Mouse (Mus musculus) embryo, embryonic 10 days (tissue): ENCODE results near the gene Rhox4c.
"Not testable (repeated sequence)": the region's sequence is repeated elsewhere in the genome, so short reads cannot be mapped to it uniquely, and the experiment has no call there.

Experiments used
- DNase-seq: peaks from one replicate; pipeline ENCODE4 v3.0.0-alpha.2; 2015; ENCODE audit warnings: low spot score

Gene Rhox4c

GRCm38 (mm10) chrX:37480037-37480436 is at the start of gene Rhox4c:
Gene Rhox4c (plus strand): TSS chrX:37480337.
- not testable (repeated sequence) for DNase-seq

GRCm38 (mm10) chrX:37432194-37432593 is 47.9 kb upstream of the Rhox4c start, which contains the start of gene Rhox4b:
Gene Rhox4b (plus strand): TSS chrX:37432494.
- DNase-seq = not testable (repeated sequence)

- DNase-seq = not testable (repeated sequence)
These were observed 26.8 kb upstream of the Rhox4c start, which contains the start of gene Rhox2c for GRCm38 (mm10) chrX:37453380-37453779. Gene Rhox2c (plus strand): TSS chrX:37453680.

- not testable (repeated sequence) for DNase-seq
These were observed 21.9 kb upstream of the Rhox4c start, which contains the start of gene Rhox3c for GRCm38 (mm10) chrX:37458285-37458684. Gene Rhox3c (plus strand): TSS chrX:37458585.

DNA sequence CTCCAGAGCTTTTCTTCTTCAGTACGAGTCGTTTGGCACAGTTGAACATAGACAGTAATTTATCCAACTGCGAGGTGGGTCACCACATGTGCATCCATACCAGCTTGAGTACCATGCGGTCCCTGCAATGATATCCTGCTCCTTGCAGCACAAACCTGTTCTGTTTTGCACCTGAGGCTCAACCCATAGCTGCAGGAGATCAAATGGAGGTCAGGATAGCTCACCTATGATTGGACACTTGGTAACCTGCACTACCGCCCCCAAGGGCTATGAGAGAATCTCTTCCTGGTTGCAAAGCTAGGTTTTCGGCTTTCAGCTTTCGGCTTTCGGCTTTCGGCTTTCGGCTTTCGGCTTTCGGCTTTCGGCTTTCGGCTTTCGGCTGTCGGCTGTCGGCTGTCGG is 33.9 kb downstream of the Rhox4c start, which contains the start of gene Rhox4d:
Rhox4d (plus strand) TSS at position 301 of the 400 bp plus-strand sequence.
- not testable (repeated sequence) for DNase-seq

DNA sequence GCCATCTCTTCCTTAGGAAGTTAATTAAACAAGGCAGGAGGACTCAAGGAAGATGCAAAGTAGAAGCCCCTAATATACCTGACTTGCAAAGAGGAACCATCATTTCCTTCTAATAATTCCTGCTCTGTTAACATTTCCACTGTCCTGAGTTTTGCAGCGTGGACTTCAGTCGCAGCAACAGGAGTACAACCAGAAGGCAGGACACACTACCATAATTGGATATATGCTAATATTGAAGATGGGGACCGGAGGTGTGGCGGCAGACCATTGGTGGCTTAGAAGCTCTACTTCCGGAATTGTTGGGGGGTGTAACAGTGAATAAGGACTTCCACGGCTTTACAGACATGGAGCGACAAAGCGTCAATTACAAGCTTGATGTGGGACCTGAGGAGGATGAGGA is 50.0 kb downstream of the Rhox4c start, which contains the start of gene Rhox2e:
Rhox2e (plus strand) TSS at position 301 of the 400 bp plus-strand sequence.
- DNase-seq = not testable (repeated sequence)
